Mouse (Mus musculus) cortical plate, adult 2 months (tissue): ENCODE results near the gene Olfr91.

Experiments
- CTCF ChIP-seq: fragments of 200-500 bp; IDR thresholded peaks from 2 replicates; pipeline ENCODE4 v1.5.1; 2011; ENCODE audit warnings: mild to moderate bottlenecking, control low read depth, low read length; ENCODE audit not compliant: insufficient read depth; ENCODE audit errors: extremely low read depth
- POLR2A ChIP-seq: fragments of 200-500 bp; IDR thresholded peaks from 2 replicates; pipeline ENCODE4 v1.6.1; 2011; ENCODE audit warnings: mild to moderate bottlenecking, low read length, control low read depth; ENCODE audit not compliant: insufficient read depth; ENCODE audit errors: extremely low read depth

- TF ChIP-seq CTCF: no peak
- no peak for TF ChIP-seq POLR2A
Measured at GRCm38 (mm10) chr17:37072080-37072729, 25.9 kb downstream of the Olfr91 start.
